Mouse (Mus musculus) liver, embryonic 18 days (tissue): Measurements from ENCODE around the gene Gm21973. TPM values are rescaled to one million over a fixed set of nuclear protein-coding genes. Genes with fewer than 3 reads are reported as not detected.

Experiments used
- polyA plus RNA-seq: library from polyadenylated mRNA; depleted of rRNA; stranded (reverse); fragments of >200 nt; gene quantifications from 2 replicates; pipeline ENCODE4 v1.2.3, GENCODE M21; 2012; rRNA removed

Gm21973 gene
- 0.30 and 0.34 TPM in 2 replicates for polyA plus RNA-seq

GRCm38 (mm10) chr15:10325080-10325479 lies at the start of gene Gm21973:
Gene Gm21973 (plus strand): TSS chr15:10325380.

DNA sequence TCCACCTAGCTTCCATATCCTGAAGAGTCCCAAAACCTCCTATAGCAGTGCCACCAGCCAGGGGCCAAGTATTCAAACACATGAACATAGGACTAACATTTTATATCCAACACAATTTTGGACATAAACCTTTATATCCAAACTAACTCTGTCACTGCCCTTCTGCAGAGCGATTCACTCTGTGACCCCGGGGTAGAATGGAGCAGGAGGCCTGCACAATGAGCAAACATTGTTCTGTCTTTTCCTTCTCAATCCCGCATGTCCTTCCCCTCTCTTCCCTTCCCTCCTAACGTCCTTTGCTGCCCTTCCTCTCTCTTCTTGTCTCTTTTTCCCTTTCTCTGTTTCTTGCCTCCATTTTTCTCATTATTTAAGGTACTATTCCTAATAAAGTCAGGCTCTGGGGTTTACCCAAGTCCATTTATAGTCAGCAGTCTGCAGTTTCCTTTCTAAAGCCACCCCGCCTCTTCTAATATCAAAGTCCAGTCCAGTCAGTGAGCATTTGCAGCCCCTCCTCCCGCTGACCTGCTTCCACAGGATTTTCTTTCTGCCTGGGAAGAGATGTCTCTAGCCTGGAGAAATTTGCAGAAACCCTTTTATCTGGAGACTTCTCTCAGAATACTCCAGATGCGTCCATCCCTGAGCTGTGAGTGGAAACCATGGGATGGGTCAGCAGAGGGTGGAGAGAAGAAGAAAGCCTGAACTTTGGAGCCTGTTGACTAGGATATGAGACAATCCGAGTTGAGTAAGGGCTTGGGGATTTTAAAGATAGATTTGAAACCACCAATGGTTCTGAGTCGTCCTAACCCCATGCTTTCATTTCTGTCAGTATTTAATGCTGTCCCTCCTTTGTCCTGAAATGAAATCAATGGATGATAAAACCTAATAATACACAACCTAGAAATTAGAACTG lies 33.1 kb downstream of the Gm21973 start, which contains the start of gene Agxt2:
Gene Agxt2 (plus strand): TSS at position 494 of the 910 bp plus-strand sequence.

Other genes with a start within 250 kb of the Gm21973 start
- 14.7 and 18.6 TPM in 2 replicates for gene Prlr, start 148.1 kb upstream of the Gm21973 start, polyA plus RNA-seq
- gene Agxt2, start 33.2 kb downstream of the Gm21973 start, polyA plus RNA-seq: 31.3 and 33.9 TPM in 2 replicates
- 5.3 and 6.0 TPM in 2 replicates for gene Dnajc21, start 145.1 kb downstream of the Gm21973 start, polyA plus RNA-seq
- 12.2 and 13.1 TPM in 2 replicates for gene Brix1, start 160.6 kb downstream of the Gm21973 start, polyA plus RNA-seq
- gene Rad1, start 160.6 kb downstream of the Gm21973 start, polyA plus RNA-seq: 9.6 and 10.5 TPM in 2 replicates
- not detected in 2 replicates for gene Ttc23l, start 233.3 kb downstream of the Gm21973 start, polyA plus RNA-seq